Mouse (Mus musculus): Measurements from ENCODE around the gene Pde4a.
"Not testable (repeated sequence)": the region's sequence is repeated elsewhere in the genome, so short reads cannot be mapped to it uniquely, and the experiment has no call there.

The Pde4a gene

GRCm38 (mm10) chr9:21219820-21220219 lies 54.3 kb downstream of the Pde4a start:
- DNase-seq (ENCODE audit: inconsistent ontology term): no peak

- DNase-seq (ENCODE audit: inconsistent ontology term): peak; percentile 94
Observed at GRCm38 (mm10) chr9:21220490-21221382, 55.2 kb downstream of the Pde4a start.

DNA sequence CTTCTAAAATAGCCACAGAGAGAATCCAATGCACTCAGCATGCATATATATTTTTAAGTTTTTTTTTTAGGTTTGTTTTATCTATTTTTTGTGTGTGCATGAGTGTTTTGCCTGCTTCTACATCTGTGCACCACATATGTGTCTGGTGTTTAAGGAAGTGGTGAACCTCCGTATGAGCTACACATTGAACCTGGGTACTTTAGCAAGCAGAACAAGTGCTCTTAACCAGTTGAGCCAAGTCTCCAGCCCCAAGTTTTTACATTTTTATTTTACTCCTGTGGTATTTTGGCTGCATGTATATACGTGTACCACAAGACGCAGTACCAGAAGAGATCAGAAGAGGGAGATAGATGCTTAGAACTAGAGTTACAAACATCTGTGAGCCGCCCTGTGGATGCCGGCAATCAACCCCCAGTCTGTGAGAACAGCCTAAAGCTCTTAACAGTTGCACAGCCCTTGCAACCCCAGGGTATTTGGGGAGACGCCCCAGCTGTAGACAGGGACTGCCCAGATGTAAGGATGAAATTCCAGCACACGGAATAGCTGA lies 55.9 kb downstream of the Pde4a start:
- peak; percentile 35 for DNase-seq (ENCODE audit: inconsistent ontology term)

DNA sequence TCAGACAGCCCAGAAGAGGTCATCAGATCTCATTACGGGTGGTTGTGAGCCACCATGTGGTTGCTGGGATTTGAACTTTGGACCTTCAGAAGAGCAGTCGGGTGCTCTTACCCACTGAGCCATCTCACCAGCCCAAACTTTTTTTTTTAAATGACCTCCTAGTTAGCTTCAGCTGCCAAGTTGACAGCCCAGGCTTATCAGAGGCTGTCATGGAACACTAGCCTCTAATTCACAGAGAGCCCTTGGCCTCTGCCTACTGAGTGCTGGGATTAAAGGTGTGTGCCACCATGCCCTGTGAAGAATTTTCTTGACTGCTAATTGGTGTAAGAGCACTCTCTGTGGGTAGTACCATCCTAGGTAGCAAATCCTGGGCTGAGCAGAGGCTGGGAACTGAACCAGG lies 58.0 kb downstream of the Pde4a start:
- DNase-seq (ENCODE audit: inconsistent ontology term): not testable (repeated sequence)

GRCm38 (mm10) chr9:21223906-21224305 lies 58.4 kb downstream of the Pde4a start:
- DNase-seq (ENCODE audit: inconsistent ontology term): no peak

DNA sequence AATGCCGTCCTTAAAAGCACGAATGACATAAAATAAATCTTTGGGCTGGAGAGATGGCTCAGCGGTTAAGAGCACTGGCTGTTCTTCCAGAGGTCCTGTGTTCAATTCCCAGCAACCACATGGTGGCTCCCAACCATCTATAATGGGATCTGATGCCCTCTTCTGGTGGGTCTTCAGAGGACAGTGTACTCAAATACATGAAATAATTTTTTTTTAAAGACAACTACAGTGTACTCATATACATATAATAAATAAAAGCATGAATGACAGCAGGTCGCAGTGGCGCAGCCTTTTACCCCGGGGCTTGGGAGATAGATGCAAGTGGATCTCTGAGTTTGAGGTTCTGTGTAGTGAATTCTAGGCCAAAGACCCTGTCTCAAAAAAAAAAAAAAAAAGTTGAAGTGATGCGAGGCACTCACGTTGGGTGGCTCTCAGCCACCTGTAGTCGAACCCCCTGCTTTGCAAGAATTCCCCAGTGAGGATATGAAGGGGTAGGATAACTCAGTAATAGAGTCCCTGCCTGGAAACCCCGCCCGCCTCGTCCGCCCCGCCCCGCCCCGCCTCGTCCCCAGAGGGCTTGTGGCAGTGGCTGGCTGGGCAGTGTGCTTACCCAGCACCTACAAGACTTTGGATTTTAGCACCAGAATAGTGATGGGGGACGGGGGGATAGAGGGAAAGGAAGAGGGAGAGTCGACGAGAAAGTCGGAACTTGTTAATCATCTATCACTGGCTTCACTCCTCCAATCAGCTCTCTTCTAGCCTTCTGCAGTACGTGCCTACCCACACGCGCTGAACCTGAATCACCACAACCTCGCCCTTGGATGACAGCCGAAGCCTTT lies 59.3 kb downstream of the Pde4a start:
- DNase-seq (ENCODE audit: inconsistent ontology term): peak; percentile 52

GRCm38 (mm10) chr9:21225415-21225758 lies 59.9 kb downstream of the Pde4a start:
- DNase-seq (ENCODE audit: inconsistent ontology term): no peak

DNA sequence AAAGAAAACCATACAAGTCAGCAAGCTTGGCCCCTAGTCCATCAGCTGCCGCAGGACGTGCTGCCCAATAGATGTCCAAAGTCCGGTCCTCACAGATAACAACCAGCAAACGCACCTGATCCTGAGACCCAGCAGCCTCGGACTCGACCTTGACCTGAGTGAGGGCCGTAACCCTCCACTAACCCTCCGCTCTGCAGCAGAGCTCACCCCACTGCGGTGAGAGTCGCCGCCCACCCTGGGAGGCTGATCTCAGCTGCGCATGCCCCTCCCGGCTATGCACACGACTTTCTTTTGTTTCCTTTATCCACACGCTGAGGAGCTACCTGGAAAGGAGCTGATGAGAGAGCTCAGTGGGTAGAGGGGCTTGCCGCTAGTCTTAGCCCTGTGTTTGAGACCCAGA lies 61.8 kb downstream of the Pde4a start:
- DNase-seq (ENCODE audit: inconsistent ontology term): no peak

DNA sequence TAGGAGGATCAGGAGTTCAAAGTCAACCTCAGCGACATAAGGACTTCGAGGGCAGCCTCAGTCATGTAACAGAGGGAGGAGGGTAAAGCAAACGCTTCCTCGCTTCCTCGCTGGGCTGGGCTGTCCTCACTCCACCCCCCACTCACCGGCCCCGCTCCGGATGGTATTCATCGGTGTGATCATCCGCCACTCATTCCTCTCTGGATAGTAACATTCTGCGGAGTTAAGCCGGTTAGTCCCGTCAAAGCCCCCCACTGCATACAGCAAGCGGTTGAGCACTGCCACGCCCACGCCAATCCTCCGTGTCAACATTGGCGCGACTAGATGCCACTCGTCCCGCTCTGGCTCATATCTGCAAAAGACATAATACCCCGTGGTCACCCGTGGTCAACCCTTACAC lies 66.0 kb downstream of the Pde4a start:
- DNase-seq (ENCODE audit: inconsistent ontology term): no peak

GRCm38 (mm10) chr9:21232867-21233266 lies 67.4 kb downstream of the Pde4a start:
- no peak for DNase-seq (ENCODE audit: inconsistent ontology term)

DNA sequence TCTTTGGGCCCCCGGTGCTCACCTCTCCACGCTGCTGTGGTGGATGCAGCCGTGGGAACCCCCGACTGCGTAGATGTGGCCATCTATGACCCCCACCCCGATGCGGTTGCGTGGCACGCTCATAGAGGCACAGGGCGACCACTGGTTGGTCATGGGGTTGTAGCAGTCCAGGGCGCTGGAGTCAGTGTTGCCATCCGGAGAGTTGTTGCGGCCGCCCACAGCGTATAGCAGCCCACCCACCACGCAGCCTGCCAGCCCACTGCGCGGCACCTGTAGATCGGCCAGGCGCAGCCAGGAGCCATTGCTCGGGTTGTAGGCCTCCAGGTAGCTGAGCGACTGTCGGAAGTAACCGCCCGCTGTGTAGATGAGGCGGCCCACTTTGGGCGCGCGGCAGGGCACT lies 67.9 kb downstream of the Pde4a start:
- DNase-seq (ENCODE audit: inconsistent ontology term): no peak

- DNase-seq (ENCODE audit: inconsistent ontology term): no peak
Observed at GRCm38 (mm10) chr9:21233805-21234204, 68.3 kb downstream of the Pde4a start.

GRCm38 (mm10) chr9:21235341-21235740 lies 69.8 kb downstream of the Pde4a start:
- DNase-seq (ENCODE audit: inconsistent ontology term): no peak

- DNase-seq (ENCODE audit: inconsistent ontology term): no peak
Observed at GRCm38 (mm10) chr9:21236991-21237367, 71.5 kb downstream of the Pde4a start.

GRCm38 (mm10) chr9:21237368-21238003 lies 72.0 kb downstream of the Pde4a start:
- peak; percentile 52 for DNase-seq (ENCODE audit: inconsistent ontology term)

GRCm38 (mm10) chr9:21238004-21238732 lies 72.7 kb downstream of the Pde4a start:
- DNase-seq (ENCODE audit: inconsistent ontology term): peak; percentile 82

DNA sequence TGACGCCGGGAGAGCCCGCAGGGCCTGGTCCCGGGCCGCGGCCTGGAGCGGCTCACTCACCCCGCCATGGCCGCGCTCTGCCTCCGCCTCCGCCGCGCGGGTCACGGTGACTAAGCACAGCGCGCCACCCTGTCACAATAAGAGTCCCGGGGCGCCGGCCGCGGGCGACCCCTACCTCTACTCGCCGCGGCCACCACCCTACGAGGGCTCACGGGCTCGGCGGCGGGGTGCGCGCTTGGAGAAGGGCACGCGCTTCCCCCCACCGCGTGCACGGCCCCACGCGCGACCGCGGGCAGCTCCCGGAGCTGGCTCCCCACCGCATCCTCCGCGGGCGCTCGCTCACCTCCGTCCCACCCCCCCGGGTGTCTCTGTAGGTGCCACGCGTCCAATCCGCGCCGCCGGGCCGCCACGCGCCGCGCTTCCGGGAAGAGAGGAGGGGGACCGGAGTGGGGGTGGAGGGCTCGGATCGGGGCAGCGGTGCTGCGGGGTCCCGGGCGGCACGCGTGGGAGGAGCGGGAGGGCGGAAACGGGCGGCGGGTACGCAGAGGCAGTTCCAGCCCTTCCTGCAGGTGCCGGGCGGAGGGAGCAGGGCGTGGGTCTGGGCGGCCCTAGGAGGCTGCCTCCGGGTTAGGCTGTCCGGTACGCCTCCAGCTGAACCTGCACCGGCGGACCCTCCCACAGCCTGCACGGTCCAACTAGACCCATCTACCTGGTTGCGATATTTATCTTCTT lies 73.4 kb downstream of the Pde4a start, which contains the start of gene Keap1:
Keap1 (minus strand) TSS at position 629 of the 732 bp plus-strand sequence.
- DNase-seq (ENCODE audit: inconsistent ontology term): peak; percentile 90

GRCm38 (mm10) chr9:21239465-21239848 lies 73.9 kb downstream of the Pde4a start:
- DNase-seq (ENCODE audit: inconsistent ontology term): no peak

DNA sequence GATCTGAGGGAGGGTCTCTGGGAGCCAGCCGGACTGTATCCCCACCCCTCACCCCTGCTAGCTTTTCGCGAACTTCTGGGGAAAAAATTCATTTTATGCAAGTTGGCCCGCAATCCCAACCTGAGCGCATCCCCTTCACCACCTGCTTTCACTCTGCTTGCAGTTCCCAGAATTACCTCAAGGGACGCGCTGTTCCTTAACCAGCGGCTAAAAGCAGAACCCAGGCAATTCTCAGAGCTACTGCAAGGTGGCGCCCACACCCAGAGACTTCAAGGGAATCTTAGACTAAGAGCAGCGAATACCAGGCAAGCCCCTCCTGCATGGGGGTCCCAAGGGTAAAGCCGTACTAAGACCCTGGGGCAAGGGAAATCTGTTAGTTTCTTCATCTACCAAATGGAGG lies 75.8 kb downstream of the Pde4a start:
- DNase-seq (ENCODE audit: inconsistent ontology term): peak; percentile 75

- DNase-seq (ENCODE audit: inconsistent ontology term): no peak
Observed at GRCm38 (mm10) chr9:21243826-21244427, 78.4 kb downstream of the Pde4a start.

All from Muller cell, postnatal 12 days (primary cell).